Mouse (Mus musculus): Measurements from ENCODE around the gene Zcchc10.
A peak's percentile ranks its signal among the peaks of the same experiment; 100 is the strongest.
"Not testable (repeated sequence)": the region's sequence is repeated elsewhere in the genome, so short reads cannot be mapped to it uniquely, and the experiment has no call there.

Zcchc10 gene

DNA sequence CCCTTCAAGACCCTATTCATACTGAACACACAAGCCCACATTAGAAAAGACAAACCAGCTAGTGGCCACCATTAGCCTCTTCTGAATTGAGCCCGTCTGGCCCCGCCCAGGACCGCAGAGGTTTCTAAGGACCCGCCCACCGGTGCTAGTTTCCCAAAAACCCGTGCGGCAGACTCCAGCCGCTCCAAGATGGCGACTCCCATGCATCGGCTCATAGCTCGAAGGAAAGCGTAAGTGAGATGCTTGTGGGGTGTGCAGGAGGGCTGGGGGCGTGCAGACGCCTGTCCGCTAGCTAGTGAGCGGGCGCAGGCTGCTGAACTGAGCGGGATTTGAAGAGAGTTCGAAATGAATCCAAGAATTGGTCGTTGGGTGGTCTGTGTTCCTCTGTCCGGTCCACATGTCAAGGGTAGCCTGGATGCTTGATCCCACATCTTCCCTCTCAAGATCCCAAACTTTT, at the start of gene Zcchc10:
Gene Zcchc10 (plus strand): TSS at position 168 of the 457 bp plus-strand sequence.
- peak; percentile 90 for DNase-seq

DNA sequence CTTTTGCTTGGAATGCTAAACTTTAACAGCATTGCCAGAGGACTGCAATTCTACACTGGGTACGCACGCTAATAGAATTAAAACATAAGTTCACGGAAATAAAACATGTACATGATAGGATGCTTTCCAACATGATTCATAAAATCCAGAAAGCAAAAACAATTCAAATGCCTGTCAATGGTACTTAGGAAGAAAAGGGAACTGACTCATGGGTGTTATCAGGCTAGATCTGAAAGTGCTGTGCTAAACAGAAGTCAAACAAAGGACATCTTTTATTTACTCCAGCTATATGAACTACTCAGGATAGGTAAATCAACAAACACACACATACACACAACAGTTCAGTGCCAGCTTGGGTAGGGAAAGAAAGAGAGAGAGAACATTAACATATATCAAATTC, 49.1 kb upstream of the Zcchc10 start:
- DNase-seq: no peak

DNA sequence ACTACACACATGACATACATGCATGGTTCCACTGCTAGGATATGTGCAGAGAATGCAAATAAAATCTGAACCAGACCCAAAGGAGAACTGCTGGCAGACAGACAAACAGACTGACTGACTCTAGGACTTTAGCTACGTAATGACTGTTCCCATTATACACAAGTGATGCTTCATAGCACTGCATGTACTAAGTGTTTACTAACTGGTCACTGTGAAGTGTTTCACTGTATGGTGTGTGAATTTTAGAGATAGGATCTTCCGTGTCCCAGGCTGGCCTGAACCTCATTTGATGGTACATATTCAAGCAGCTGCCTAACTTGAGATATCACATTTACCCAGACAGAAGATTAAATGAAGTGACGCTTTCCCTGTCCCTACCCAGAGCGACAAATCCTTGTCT, 46.1 kb upstream of the Zcchc10 start:
- DNase-seq: no peak

DNA sequence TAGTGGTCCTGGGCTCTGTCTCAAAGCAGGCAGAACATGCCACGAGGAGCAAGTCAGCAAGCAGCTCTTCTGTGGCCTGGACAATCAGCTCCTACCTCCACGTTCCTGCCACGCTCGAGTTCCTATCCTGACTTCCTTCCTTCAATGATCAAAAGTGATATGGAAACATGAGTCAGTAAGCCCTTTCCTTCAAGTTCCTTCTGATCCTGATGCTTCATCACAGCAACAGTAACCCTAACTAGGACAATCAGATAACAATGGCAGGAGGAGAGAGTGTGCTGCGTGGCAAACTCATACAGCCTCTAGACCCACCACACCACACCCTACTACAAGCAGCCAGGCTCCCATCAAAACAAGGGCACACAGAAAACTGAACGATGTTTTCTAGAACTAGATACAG, 38.6 kb upstream of the Zcchc10 start:
- no peak for DNase-seq

DNA sequence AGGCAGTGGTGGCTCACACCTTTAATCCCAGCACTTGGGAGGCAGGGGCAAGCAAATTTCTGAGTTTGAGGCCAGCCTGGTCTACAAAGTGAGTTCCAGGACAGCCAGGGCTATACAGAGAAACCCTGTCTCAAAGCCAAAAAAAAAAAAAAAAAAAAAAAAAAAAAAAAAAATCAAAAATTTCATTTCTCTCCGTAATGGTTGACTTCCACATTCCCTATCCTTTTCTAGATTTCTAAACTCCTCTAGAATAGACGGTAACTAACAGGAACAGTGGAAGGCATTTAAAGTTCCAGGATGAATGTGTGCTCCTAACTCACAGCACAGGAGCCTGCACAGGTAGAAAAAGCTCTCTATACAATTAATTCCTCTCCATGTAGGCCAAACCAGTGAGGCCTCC, 34.3 kb upstream of the Zcchc10 start:
- DNase-seq: not testable (repeated sequence)

DNA sequence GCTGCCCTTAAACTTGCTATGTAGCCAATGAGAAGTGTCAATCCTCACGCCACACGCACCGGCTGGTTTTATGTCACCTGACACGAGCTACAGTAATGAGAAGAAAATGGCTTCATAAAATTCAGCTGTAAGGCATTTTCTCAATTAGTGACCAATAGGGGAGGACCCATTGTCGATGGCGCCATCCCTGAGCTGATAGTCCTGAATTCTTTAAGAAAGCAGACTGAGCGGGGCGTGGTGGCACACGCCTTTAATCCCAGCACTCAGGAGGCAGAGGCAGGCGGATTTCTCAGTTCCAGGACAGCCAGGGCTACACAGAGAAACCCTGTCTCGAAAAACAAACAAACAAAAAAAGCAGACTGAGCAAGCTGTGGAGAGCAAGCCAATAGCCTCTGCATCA, 33.6 kb upstream of the Zcchc10 start:
- no peak for DNase-seq

DNA sequence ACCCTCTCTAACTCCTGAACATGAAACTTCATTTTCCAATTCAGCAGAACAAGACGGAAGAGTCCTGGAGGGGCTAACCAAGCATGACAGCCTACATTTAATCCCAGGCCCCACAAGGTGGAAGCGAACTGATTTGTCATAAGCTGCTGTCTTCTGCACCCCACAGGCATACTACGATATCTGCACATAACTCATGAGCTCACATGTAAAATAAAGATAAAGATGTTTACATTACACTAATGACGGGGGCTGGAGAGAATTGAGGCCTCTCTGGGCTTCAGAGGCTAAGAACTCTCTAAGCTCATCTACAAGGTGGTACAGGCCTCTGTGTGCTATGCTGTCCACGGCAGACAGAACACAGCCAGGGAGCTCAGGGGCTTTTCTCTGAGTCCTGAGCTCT, 30.0 kb upstream of the Zcchc10 start:
- no peak for DNase-seq

DNA sequence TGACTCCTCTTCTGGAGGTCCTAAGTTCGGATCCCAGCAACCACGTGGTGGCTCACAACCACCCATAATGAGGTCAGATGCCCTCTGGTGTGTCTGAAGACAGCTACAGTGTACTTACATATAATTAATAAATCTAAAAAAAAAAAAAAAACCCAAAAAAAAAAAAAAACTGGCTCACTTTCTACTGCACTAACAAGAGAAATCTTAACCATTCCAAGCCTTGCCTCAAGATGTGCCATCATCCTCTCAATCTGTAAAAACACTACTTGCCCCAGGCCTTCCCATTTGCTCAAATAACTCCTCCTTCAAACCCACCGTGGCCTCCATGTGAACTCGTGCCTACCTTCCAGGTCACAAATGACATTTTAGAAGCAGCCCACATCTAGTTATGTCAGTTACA, 27.6 kb upstream of the Zcchc10 start:
- DNase-seq: no peak

DNA sequence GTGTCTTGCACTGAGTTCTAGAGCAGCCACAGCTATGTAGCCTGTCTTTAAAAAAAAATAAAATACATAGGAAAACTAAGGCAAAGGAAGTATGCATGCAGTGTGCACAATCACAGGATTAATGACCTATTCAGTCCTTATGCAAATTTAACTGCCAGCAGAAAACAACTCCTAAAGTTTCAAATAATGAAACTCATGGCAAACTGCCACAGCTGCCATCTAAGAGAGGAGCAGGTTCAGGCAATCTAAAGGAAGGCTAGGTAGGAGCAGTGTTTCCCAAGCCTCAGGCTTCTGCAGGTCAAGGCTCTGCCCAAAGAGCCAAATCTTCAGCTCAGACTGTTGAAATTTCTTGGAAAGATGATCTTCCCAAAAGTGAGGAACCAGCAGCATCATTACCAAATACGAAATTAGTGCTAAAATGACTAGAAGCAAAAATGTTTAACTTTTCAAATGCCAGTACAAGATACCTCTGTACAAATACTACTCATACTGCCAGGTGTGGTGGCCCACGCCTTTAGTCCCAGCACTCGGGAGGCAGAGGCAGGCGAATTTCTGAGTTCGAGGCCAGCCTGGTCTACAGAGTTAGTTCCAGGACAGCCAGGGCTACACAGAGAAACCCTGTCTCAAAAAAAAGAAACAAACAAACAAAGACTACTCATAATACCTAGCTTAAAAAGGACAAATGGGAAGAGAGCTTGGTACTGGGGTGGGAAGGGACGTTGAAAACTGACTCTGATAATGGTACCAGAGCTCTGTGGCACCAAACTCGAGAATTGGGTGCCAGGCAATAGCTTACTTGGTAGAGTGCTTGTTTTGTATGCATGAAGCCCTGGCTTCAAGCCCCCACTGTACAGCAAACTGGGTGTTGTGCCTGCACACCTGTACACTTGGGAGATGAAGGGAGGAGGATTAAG, 26.3 kb upstream of the Zcchc10 start:
- DNase-seq: no peak

DNA sequence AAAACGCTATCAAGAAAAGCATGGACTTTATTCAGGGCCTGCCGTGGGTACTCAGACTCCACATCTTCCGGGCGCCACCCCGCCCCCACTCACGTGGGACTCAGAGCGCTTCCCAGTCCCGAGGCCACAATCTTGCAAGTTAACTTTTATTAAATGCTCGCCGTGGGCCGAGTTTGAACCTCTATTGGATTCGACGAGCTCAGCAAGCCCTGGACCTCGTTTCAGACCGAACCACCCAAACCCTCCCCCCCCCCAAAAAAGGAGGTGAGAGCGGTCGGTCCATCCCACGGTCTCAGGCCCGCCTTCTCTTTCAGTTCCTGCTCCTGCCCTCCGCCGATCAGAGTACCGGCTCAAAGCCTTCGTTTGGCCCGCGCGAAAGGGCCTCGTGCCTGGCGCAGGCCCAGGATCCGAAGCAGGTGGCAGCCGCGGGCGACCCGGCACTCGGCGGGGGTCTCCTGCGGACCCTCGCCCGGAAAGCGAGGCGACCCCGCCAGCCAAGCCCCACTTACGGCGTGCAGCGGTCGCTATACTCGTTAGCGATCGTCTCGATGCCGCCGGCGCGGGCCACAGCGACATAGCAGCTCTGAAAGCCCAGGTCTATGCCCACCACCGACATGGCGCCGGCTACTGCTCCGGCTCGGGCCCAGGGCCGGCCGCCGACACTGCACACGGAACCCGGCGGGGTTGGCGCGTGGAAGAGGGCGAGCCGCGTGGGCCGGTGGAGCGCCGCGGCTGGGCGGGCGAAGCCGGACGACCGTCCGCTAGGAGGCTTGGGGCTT, 24.7 kb upstream of the Zcchc10 start:
- peak; percentile 82 for DNase-seq

DNA sequence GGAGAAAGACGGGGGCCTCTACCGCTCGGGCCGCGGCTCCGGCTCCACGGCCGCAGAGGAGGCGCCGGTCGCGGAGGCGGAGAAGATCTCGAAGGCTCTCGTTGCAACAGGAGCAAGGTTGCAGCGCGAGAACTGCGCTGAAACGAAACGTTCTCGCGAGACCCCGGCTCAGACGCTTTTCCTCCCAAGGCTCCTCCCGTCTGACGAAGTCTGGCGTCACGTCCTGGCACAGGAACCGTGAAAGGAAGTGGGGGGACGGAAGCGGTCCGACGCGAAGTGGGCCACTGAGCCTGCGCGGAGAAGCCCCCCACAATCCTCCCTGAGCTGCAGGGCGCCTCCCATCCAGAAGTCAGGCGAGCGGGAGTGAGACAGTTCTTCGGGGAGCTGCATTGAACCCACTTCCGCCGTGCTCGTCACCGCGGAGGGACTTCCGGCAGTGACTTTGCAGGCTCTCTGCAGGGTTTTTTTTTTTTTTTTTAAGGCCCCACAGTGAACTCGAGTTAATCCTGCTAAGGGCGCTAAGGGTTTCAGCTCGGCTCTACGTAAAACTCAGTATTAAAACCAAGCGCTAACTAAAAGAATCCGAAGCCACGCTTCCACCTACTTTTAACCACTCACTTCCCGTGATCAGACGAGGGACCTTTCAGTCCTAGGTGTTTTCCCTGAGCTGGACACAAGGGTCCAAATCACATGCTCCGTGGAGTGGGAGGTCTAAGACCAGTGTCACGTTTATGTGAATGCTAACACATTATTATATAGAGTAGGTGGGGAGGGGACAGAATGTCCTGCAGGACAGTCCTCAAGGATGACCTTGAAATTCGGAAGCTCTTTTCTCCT, 23.9 kb upstream of the Zcchc10 start, which contains the start of gene Hspa4:
Gene Hspa4 (minus strand): TSS at position 128 of the 837 bp plus-strand sequence.
- DNase-seq: peak; percentile 97

DNA sequence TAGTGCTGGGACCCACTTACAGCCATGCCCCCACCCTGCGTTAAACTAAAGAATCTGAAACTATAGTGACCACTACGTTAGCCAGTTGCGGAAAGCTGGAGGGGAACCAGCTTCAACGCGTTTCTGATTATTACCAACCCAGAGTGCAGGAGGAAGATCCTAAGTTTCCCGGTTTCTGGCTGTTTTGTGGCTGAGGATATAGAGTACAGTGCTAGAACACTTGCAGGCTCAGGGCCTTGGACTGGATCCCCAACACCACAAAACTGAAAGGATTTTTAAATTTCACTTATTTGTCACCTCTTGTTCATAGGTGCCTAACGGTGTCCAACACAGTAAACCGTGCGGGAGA, 23.3 kb upstream of the Zcchc10 start:
- no peak for DNase-seq

DNA sequence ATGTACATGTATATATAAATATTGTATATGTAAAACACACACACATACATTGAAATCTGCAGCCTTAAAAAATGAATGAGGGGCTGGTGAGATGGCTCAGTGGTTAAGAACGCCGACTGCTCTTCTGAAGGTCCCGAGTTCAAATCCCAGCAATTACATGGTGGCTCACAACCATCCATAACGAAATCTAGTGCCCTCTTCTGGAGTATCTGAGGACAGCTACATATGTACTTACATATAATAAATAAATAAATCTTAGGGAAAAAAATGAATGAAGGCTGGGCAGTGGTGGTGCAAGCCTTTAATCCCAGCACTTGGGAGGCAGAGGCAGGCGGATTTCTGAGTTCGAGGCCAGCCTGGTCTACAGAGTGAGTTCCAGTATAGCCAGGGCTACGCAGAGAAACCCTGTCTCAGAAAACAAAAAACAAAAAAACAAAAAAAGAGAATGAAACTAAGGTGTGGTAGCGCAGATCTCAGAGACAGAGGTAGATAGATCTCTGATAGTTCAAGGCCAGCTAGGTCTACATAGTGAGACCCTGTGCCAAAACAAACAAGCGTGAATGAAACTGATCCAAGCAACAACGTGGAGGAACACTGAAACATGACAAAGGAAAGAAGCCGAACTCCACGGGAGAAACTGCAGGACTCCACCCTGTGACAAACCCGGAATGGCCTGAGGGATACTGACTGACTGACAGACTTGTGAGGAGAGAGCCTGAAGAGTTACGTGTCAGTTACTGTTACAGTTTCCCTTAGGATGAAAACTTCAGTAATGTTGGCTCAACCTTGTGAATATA, 20.2 kb upstream of the Zcchc10 start:
- DNase-seq: no peak

DNA sequence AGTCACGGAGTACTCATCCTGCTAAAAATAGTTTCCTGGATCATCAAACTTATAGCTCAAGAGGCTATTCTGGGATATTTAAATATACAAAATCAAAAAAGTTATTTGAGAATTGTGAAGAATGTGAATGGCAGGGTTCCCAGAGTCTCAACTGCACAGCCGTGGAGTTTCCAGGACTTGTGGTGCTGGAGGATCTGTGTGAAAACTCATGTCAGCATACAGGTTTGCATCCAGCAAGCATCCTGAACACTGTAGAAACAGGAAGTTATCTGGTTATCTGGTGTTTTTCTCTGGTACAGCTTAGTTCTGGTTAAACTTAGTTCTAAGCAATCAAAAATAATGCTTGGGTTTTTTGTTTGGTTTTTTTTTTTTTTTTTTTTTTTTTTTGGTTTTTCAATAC, 17.5 kb upstream of the Zcchc10 start:
- DNase-seq: no peak

DNA sequence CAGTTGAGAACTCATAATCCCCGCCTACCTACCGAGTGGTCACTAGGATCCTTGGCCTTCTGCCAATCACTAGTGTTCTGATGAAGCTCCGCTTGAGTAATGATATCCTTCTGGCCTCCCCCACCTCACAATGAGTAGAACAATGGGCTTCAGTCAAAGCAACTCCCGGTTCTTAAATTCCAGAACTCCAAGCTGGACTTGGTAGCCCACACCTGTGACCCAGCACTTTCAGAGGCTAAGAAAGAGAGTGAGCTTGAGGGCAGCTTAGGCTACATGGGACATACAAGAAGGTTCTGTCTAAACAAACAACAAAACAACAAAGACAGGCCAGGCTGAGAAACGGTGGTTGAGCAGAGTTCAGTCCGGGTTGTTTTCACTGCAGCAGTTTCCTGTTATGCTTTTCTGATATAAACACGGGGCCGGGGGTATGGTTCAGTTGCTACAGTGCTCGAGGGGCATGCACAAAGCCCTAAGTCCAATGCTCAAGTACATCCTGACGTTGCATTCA, 16.9 kb upstream of the Zcchc10 start:
- no peak for DNase-seq

DNA sequence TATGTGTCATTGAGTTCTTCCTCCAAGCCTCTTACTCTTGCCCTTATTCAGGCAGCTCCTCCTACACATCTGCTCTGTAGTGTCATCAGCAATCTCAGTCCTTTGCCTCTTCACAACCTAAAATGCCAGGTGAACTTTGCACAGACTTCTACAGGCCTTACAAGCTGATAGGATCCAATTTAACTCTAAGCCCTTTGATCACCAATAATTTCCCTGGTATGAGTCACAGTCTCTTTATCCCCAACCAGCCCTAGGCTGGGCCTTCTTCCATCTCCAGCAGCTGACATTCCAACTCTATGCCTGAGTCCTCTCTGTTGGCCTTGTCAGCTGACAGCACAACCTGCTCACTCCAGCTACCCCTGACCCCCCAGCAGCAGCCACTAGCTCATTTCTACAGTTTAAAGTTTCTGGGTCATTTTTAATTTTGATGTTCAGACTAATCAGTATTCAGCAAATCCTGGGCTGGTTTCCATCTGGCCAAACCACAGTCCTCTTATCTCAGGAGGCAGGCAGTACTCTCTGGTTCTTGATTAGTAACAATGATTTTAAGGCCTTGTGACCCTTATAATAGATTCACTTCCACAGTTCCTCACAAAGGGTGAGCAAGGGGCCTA, 16.1 kb upstream of the Zcchc10 start:
- DNase-seq: no peak

DNA sequence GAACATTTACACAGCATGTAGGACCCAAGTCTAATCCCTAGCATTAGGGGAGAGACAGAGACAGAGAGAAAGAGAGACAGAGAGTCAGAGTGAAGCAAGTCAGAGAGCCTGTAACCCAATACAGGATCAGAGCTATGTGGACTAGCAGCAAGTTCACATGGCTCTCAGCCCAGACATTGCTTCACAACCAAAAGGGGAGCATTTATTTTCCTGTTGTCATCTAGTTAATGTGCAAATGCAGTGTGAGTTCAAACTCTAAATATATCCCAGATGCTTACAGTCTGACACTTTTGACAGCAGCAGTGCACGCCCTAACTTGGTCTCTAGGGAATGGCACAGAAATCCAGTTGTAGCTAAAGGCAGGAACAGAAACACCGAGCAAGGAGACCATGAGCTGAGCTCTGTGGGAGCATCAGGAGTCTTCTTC, 15.6 kb upstream of the Zcchc10 start:
- DNase-seq: no peak

DNA sequence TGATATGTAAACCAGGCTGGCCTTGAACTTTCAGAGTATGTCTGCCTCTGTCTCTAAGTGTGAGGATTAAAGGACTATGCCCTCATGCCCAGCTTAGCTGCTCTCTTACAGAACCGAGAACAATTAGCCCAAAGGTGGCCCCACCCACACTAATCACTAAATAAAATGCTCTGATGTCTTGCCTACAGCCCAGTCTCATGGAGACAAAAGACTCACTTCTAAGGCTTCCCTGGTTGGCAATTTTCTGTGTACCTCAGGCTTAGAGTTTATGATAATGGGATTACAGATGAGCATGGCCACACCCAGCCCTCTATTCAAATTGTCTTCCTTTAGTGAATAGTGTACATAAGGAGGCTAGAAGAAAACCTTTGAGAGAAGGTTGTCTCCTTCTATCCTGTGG, 13.1 kb upstream of the Zcchc10 start:
- DNase-seq: no peak

DNA sequence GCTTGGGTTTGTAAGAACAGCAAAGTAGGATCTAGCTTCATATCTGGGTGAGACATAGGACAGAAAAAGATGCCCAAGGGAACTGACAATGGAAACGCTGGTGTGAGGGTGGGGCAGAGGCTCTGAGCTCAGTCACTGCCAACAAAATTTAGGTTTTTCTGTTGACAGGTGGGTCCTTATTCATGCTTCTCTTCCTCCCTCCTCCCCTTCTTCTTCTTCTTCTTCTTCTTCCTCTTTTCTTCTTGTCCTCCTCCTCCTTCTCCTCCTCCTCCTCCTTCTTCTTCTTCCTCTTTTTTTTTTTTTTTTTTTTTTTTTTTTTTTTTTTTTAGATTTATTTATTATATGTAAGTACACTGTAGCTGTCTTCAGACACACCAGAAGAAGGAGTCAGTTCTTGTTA, 11.7 kb upstream of the Zcchc10 start:
- DNase-seq: not testable (repeated sequence)

DNA sequence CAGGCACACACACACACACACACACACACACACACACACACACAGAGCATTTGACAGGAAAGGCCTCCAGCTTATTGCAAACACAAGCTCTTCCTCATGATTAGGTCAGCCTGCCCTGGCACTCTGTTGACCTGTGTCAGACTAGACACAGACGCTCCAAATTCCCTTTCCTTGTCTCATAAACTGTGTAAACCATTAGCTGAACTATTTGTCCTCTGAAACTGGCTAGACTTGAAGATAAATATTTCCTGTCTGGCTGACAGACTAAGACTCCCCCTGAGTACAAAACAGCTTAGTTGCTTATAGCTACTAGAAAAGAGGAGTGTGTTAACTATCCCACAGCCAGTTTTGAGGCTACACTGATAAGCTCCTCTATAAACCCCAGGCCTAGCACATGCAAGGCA, 9.7 kb upstream of the Zcchc10 start:
- no peak for DNase-seq

DNA sequence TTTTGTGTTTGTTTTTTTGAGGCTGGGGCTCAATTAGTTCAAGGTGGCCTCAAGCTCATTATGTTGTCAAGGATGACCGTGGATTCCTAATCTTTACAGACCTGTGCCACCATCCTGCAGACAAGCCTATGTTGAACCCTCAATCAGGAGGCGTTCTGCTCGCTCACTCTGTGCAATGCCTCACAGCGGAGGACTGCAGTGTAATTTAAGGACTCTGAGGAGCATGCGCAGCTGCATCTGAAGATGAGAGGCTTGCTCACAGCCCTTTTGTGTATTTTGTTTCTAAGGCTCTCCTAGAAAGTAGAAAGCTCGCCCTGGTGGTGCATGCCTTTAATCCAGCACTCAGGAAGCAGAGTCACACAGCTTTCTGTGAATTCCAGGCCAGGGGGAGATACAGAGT, 7.5 kb upstream of the Zcchc10 start:
- no peak for DNase-seq

DNA sequence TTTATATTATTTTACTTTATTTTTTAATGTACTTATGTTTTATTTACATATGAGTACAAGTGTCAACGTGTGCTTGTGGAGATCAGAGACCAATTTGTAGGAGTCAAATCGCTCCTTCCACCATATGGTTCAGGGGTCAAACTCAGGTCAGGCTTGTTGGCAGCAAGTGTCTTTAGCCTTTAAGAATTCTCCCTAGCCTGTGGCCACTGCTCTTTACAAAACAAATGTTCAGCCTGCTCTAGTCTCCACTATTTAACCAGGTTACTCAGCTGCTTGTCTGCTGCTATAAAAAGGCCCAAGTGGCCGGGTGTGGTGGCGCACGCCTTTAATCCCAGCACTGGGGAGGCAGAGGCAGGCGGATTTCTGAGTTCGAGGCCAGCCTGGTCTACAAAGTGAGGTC, 6.4 kb upstream of the Zcchc10 start:
- DNase-seq: no peak
